ENCODE assay signal across 16 mouse cellular contexts in genomic region chr15:10690973-10691372, GRCm38 (mm10). TPM values are rescaled to one million over a fixed set of nuclear protein-coding genes. Genes with fewer than 3 reads are reported as not detected.
DNase-seq lines count a peak whose midpoint lies in the region; ATAC-seq lines count a peak whose summit lies in the region.
"Had no signal": no experiment of that assay in that cellular context is flagged by ENCODE, and none has a peak within 500 bp of the region (broad histone marks: within the 10 kb centered on the region; RNA-seq: fewer than 3 reads in every experiment).

No protein-coding gene starts in this region.

- H3K4me1 ChIP-seq in liver, embryonic 12.5 days: peaks cover 29% of the 10 kb centered on the region; the same call in 1 of the 2 replicates
- H3K4me1 ChIP-seq in intestine, embryonic 14.5 days (replicated peaks; ENCODE audit: control insufficient read depth, insufficient read depth, low read length): peaks cover 12% of the 10 kb centered on the region
- peaks cover 3% of the 10 kb centered on the region; the same call in 1 of the 2 replicates for H3K4me1 ChIP-seq in liver, embryonic 16.5 days (ENCODE audit: control insufficient read depth, low read depth, low read length)

- H3K27me3 ChIP-seq in liver, embryonic 12.5 days (replicated peaks): no peaks in the 10 kb centered on the region
- no peaks in the 10 kb centered on the region for H3K27me3 ChIP-seq in intestine, embryonic 14.5 days (replicated peaks; ENCODE audit: control insufficient read depth, insufficient read depth, low read length)
- H3K27me3 ChIP-seq in liver, embryonic 16.5 days (ENCODE audit: control insufficient read depth, insufficient read depth, low read depth, low read length): no peaks in the 10 kb centered on the region

- H3K36me3 ChIP-seq in liver, embryonic 12.5 days: no peaks in the 10 kb centered on the region
- H3K36me3 ChIP-seq in intestine, embryonic 14.5 days (ENCODE audit: control insufficient read depth, insufficient read depth, low read length): peaks cover 8% of the 10 kb centered on the region; the same call in 1 of the 2 replicates
- H3K36me3 ChIP-seq in liver, embryonic 16.5 days (ENCODE audit: control insufficient read depth, insufficient read depth): no peaks in the 10 kb centered on the region

- H3K9me3 ChIP-seq in liver, embryonic 12.5 days (replicated peaks): no peaks in the 10 kb centered on the region
- H3K9me3 ChIP-seq in intestine, embryonic 14.5 days (ENCODE audit: control insufficient read depth, low read length): no peaks in the 10 kb centered on the region
- no peaks in the 10 kb centered on the region for H3K9me3 ChIP-seq in liver, embryonic 16.5 days (replicated peaks; ENCODE audit: control insufficient read depth, low read length)

- intact Hi-C loops in gastrocnemius, postnatal 36 days (cut with DNase I): no loop called here

- peak overlapping the region; percentile 10; the same call in 1 of the 2 replicates for H3K27ac ChIP-seq in liver, embryonic 12.5 days
- H3K27ac ChIP-seq in intestine, embryonic 14.5 days (ENCODE audit: low read depth): no peak overlapping the region
- H3K27ac ChIP-seq in liver, embryonic 16.5 days (ENCODE audit: low read length): peak overlapping the region; percentile 78
- H3K27ac ChIP-seq: hindbrain, embryonic 14.5 days had no signal

- ATAC-seq in liver, embryonic 12.5 days: no peak
- ATAC-seq in intestine, embryonic 14.5 days (replicated peaks; ENCODE audit: low FRiP score, low TSS enrichment, low read depth): no peak
- ATAC-seq in liver, embryonic 16.5 days (ENCODE audit: low read depth): no peak
- ATAC-seq: midbrain, embryonic 16.5 days had no signal

- 73% methylated on average over 5 of the region's 5 CpGs for WGBS in liver, embryonic 12.5 days (ENCODE audit: insufficient replicate concordance)
- WGBS in intestine, embryonic 14.5 days: 64% methylated on average over 5 of the region's 5 CpGs
- WGBS in liver, embryonic 16.5 days (ENCODE audit: insufficient replicate concordance): 73% methylated on average over 5 of the region's 5 CpGs

- DNase-seq in liver: no peak
- DNase-seq in ES-CJ7 (ENCODE audit: low read depth, low spot score): peak; percentile 57
- no peak for DNase-seq in intestine, embryonic 14.5 days (ENCODE audit: low spot score)
- no peak for DNase-seq in thymus, postnatal 10 days (ENCODE audit: low spot score in 2 of 2)
- DNase-seq in gastrocnemius, postnatal 36 days: no peak
- DNase-seq: B cell, adult 2 months; cerebellum, postnatal 10 days; heart, postnatal 10 days; kidney, adult 8-10 months; kidney, postnatal 36 days; layer of hippocampus, adult 9-11 months; thymus, adult 2 months had no signal

- H3K4me3 ChIP-seq in liver, embryonic 12.5 days: no peak overlapping the region
- H3K4me3 ChIP-seq in intestine, embryonic 14.5 days (ENCODE audit: low read depth, low read length): no peak overlapping the region
- no peak overlapping the region for H3K4me3 ChIP-seq in liver, embryonic 16.5 days (ENCODE audit: low read depth, low read length)

- H3K9ac ChIP-seq in liver, embryonic 12.5 days: no peak overlapping the region
- H3K9ac ChIP-seq in intestine, embryonic 14.5 days (ENCODE audit: low read length): no peak overlapping the region
- H3K9ac ChIP-seq in liver, embryonic 16.5 days (ENCODE audit: low read depth, low read length): no peak overlapping the region
- H3K9ac ChIP-seq: hindbrain, embryonic 14.5 days had no signal

- peak overlapping the region; percentile 25; the same call in 1 of the 2 replicates for H3K4me2 ChIP-seq in liver, embryonic 12.5 days
- H3K4me2 ChIP-seq in intestine, embryonic 14.5 days (ENCODE audit: low read length): peak overlapping the region; percentile 26
- H3K4me2 ChIP-seq in liver, embryonic 16.5 days (ENCODE audit: low read depth, low read length): peak overlapping the region; percentile 4; the same call in 1 of the 2 replicates
- H3K4me2 ChIP-seq: hindbrain, embryonic 14.5 days had no signal

RNA-seq across cellular contexts. Expression of gene Rai14, which starts 23.5 kb away (rescaled TPM):
- 9.2 and 9.7 TPM in 2 replicates for polyA plus RNA-seq in liver, embryonic 12.5 days (2016; fragmentation: Nextera tagmentation; extraction: Ambion mirVana)
- polyA plus RNA-seq in intestine, embryonic 14.5 days (2014; fragmentation: Nextera tagmentation; extraction: Ambion mirVana): 20.4 and 25.9 TPM in 2 replicates
- polyA plus RNA-seq in liver, embryonic 16.5 days (2015; fragmentation: Nextera tagmentation; extraction: Ambion mirVana): 5.5 and 6.2 TPM in 2 replicates
- 1 to 10 TPM; 2.2 to 3.1 TPM for total RNA-seq in gastrocnemius, postnatal 36 days (2021)
